In genomic region chr14:55855101-55855561, GRCm38 (mm10) we compare ENCODE assay signal across 7 mouse cellular contexts. TPM values are rescaled to one million over a fixed set of nuclear protein-coding genes. Genes with fewer than 3 reads are reported as not detected.
DNase-seq lines count a peak whose midpoint lies in the region; ATAC-seq and TF ChIP-seq lines count a peak whose summit lies in the region.

No protein-coding gene starts in this region.

- peak overlapping the region; percentile 69 for H3K4me3 ChIP-seq in limb, embryonic 13.5 days
- peak overlapping the region; percentile 62 for H3K4me3 ChIP-seq in midbrain, postnatal 0 days (ENCODE audit: low read depth, low read length)

- H3K27ac ChIP-seq in limb, embryonic 13.5 days: peak overlapping the region; percentile 99
- peak overlapping the region; percentile 83 for H3K27ac ChIP-seq in midbrain, postnatal 0 days (ENCODE audit: low read depth, low read length)

- 0% methylated on average over 4 of the region's 4 CpGs for WGBS in limb, embryonic 13.5 days
- WGBS in midbrain, postnatal 0 days: 1% methylated on average over 4 of the region's 4 CpGs

- no peaks in the 10 kb centered on the region for H3K27me3 ChIP-seq in limb, embryonic 13.5 days
- no peaks in the 10 kb centered on the region for H3K27me3 ChIP-seq in midbrain, postnatal 0 days (ENCODE audit: insufficient read depth, low read length)

- peak; percentile 38 for ATAC-seq in limb, embryonic 13.5 days (ENCODE audit: low FRiP score, low read depth)
- ATAC-seq in midbrain, postnatal 0 days (ENCODE audit: low FRiP score): peak; percentile 18; the same call in 1 of the 2 replicates

- peaks cover 82% of the 10 kb centered on the region for H3K4me1 ChIP-seq in limb, embryonic 13.5 days
- peaks cover 29% of the 10 kb centered on the region for H3K4me1 ChIP-seq in midbrain, postnatal 0 days (ENCODE audit: insufficient read depth, low read length)

- TF ChIP-seq CTCF in midbrain, postnatal 0 days (IDR thresholded peaks at IDR 0.05): no peak

- DNase-seq in NIH3T3 (ENCODE audit: low read depth): peak; percentile 82
- DNase-seq in embryo, embryonic 9.5 days (ENCODE audit: extremely low spot score): peak; percentile 69
- DNase-seq in heart, postnatal 14 days: peak; percentile 44 to 53
- peak; percentile 59 for DNase-seq in midbrain, postnatal 0 days (ENCODE audit: low spot score)
- no peak for DNase-seq in adrenal gland, postnatal 14 days
- DNase-seq in frontal cortex, postnatal 10 days (ENCODE audit: low spot score in 2 of 2): no peak

- H3K4me2 ChIP-seq in limb, embryonic 13.5 days (replicated peaks): peak overlapping the region; percentile 93
- H3K4me2 ChIP-seq in midbrain, postnatal 0 days (ENCODE audit: low read depth, low read length, poor library complexity, severe bottlenecking): peak overlapping the region; percentile 87

- peak overlapping the region; percentile 91 for H3K9ac ChIP-seq in limb, embryonic 13.5 days
- H3K9ac ChIP-seq in midbrain, postnatal 0 days (replicated peaks; ENCODE audit: low read length, poor library complexity, severe bottlenecking): peak overlapping the region; percentile 86

- intact Hi-C loops in heart, postnatal 14 days (cut with DNase I): loop anchor here (2.0 kb wide), 1 partner anchor 32 kb away; the partner anchor contains the start of gene Nfatc4

- H3K9me3 ChIP-seq in limb, embryonic 13.5 days: no peaks in the 10 kb centered on the region
- H3K9me3 ChIP-seq in midbrain, postnatal 0 days (ENCODE audit: low read length): no peaks in the 10 kb centered on the region

- peaks cover 11% of the 10 kb centered on the region for H3K36me3 ChIP-seq in limb, embryonic 13.5 days
- no peaks in the 10 kb centered on the region for H3K36me3 ChIP-seq in midbrain, postnatal 0 days (ENCODE audit: insufficient read depth, low read length)

RNA-seq across cellular contexts. Expression of gene Nynrin, which starts 1.3 kb away (rescaled TPM):
- 10 to 100 TPM; 13.6 to 15.8 TPM for total RNA-seq in heart, postnatal 14 days (2021)
- 28.2 and 34.2 TPM in 2 replicates for polyA plus RNA-seq in limb, embryonic 13.5 days (2015; fragmentation: Nextera tagmentation; extraction: Ambion mirVana)
- 36.4 and 42.0 TPM in 2 replicates for total RNA-seq in midbrain, postnatal 0 days (2014; rRNA removed)
- 6.8 and 7.2 TPM in 2 replicates for polyA plus RNA-seq in midbrain, postnatal 0 days (2015; fragmentation: Nextera tagmentation; extraction: Ambion mirVana)
- total RNA-seq in adrenal gland, postnatal 14 days (2021): 14.1 and 18.8 TPM in 2 replicates

RNA-seq across cellular contexts. Expression of gene Cbln3, which starts 29.1 kb away (rescaled TPM):
- under 1 TPM; 0.10 TPM for total RNA-seq in heart, postnatal 14 days (2021)
- polyA plus RNA-seq in limb, embryonic 13.5 days (2015; fragmentation: Nextera tagmentation; extraction: Ambion mirVana): 0.17 and 0.31 TPM in 2 replicates
- 0.66 and 1.8 TPM in 2 replicates for total RNA-seq in midbrain, postnatal 0 days (2014; rRNA removed)
- 0.43 and 0.54 TPM in 2 replicates for polyA plus RNA-seq in midbrain, postnatal 0 days (2015; fragmentation: Nextera tagmentation; extraction: Ambion mirVana)
- total RNA-seq in adrenal gland, postnatal 14 days (2021): 0.11 and 0.34 TPM in 2 replicates

RNA-seq across cellular contexts. Expression of gene Khnyn, which starts 29.6 kb away (rescaled TPM):
- total RNA-seq in heart, postnatal 14 days (2021): 10 to 100 TPM; 13.4 to 14.3 TPM
- 24.2 and 25.5 TPM in 2 replicates for polyA plus RNA-seq in limb, embryonic 13.5 days (2015; fragmentation: Nextera tagmentation; extraction: Ambion mirVana)
- total RNA-seq in midbrain, postnatal 0 days (2014; rRNA removed): 14.2 and 19.9 TPM in 2 replicates
- 6.3 and 6.5 TPM in 2 replicates for polyA plus RNA-seq in midbrain, postnatal 0 days (2015; fragmentation: Nextera tagmentation; extraction: Ambion mirVana)
- total RNA-seq in adrenal gland, postnatal 14 days (2021): 19.2 and 23.8 TPM in 2 replicates

RNA-seq across cellular contexts. Expression of gene Nfatc4, which starts 32.2 kb away (rescaled TPM):
- total RNA-seq in heart, postnatal 14 days (2021): 1 to 10 TPM; 7.0 to 9.2 TPM
- 124 and 128 TPM in 2 replicates for polyA plus RNA-seq in limb, embryonic 13.5 days (2015; fragmentation: Nextera tagmentation; extraction: Ambion mirVana)
- 9.6 and 12.9 TPM in 2 replicates for total RNA-seq in midbrain, postnatal 0 days (2014; rRNA removed)
- polyA plus RNA-seq in midbrain, postnatal 0 days (2015; fragmentation: Nextera tagmentation; extraction: Ambion mirVana): 4.2 and 5.2 TPM in 2 replicates
- total RNA-seq in adrenal gland, postnatal 14 days (2021): 23.8 and 31.2 TPM in 2 replicates

RNA-seq across cellular contexts. Expression of gene Sdr39u1, which starts 45.0 kb away (rescaled TPM):
- 10 to 100 TPM; 71.5 to 78.4 TPM for total RNA-seq in heart, postnatal 14 days (2021)
- 98.8 and 104 TPM in 2 replicates for polyA plus RNA-seq in limb, embryonic 13.5 days (2015; fragmentation: Nextera tagmentation; extraction: Ambion mirVana)
- total RNA-seq in midbrain, postnatal 0 days (2014; rRNA removed): 143 and 146 TPM in 2 replicates
- 131 and 162 TPM in 2 replicates for polyA plus RNA-seq in midbrain, postnatal 0 days (2015; fragmentation: Nextera tagmentation; extraction: Ambion mirVana)
- 83.3 and 100 TPM in 2 replicates for total RNA-seq in adrenal gland, postnatal 14 days (2021)

Comparison
In these comparisons a context has a peak if more than half of its experiments do, and no peak if none do; other contexts are left out.
1. DNase-seq: peak in NIH3T3 (single experiment), embryo, embryonic 9.5 days (single experiment), heart, postnatal 14 days (2 of 2) and midbrain, postnatal 0 days (single experiment); none in adrenal gland, postnatal 14 days (single experiment) and frontal cortex, postnatal 10 days (0 of 2).